Mouse (Mus musculus) embryonic fibroblast, embryonic 13.5 days (primary cell): ENCODE results near the gene Kirrel.

Experiments used
- CTCF ChIP-seq: IDR thresholded peaks from 2 replicates; pipeline ENCODE4 v1.5.1; 2011; ENCODE audit warnings: mild to moderate bottlenecking, control low read depth, low read length, moderate library complexity, borderline replicate concordance; ENCODE audit not compliant: insufficient read depth
- POLR2A ChIP-seq: IDR thresholded peaks from 2 replicates; pipeline ENCODE4 v1.6.1; 2011; ENCODE audit warnings: low read depth, mild to moderate bottlenecking, control low read depth, low read length, moderate library complexity

DNA sequence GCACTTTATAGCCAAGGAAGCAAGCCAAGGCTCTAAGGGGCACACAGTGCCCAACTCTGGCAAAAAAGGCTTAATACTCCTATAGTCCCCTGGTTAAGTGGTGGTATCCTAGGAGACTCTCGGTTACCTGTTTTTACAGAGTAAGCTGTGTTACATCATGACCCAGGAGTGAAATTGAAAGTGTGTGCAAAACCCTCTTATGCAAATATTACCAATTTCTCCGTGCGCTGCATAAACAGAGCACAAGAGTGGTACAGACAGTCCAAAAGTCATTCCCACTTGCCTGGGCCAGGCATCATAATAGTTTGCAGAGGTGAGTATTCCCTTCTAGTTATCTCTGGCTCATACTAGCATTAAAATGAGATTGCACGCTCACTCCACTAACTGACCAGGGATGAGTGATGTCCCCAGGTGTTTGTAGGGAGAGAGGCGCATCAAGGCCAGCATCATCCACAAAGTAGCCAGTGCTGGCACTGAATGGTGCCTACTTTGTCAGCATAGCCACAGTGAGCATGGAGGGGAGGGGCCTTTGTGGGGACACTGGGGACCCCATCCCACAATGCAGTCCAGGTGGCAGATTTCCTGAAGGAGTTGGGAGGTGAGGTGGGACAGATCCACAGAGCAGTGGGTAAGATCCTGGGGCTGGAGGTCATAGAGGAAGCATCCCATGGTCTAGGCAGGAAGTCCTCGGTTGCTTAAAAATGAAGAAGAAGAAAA lies 10.3 kb downstream of the Kirrel start:
- TF ChIP-seq CTCF (no peak), POLR2A (no peak)
